Mouse (Mus musculus) heart, embryonic 14.5 days (tissue): ENCODE data around the gene Zan. TPM values are rescaled to one million over a fixed set of nuclear protein-coding genes. Genes with fewer than 3 reads are reported as not detected.

Source experiments
- ATAC-seq: fragments of 200-750 bp; cut with Nextera tagmentation; 2 replicates; pipeline ENCODE4 v1.8.0; 2017; ENCODE audit warnings: low read depth, moderate TSS enrichment; ENCODE audit not compliant: insufficient number of reproducible peaks, insufficient read depth, low FRiP score
- H3K27ac ChIP-seq, 2 experiments: fragments of 200-500 bp in 1 of 2; fragments of 300-500 bp in 1 of 2; sonication (generic) in 1 of 2; replicated peaks in 1 of 2; 2 replicates each; pipeline ENCODE4 v1.5.1; 2012 to 2014; ENCODE audit warnings: low read depth in 2 of 2, low read length in 2 of 2, control low read depth in 1 of 2, mild to moderate bottlenecking in 1 of 2, mixed read lengths in 1 of 2; ENCODE audit not compliant: control insufficient read depth in 1 of 2, insufficient read depth in 1 of 2
- H3K27me3 ChIP-seq: fragments of 300-500 bp; sonication (generic); 2 replicates; pipeline ENCODE4 v1.6.1; 2014; ENCODE audit warnings: mild to moderate bottlenecking, low read length, control low read depth; ENCODE audit not compliant: control insufficient read depth, insufficient read depth
- H3K36me3 ChIP-seq: fragments of 300-500 bp; sonication (generic); 2 replicates; pipeline ENCODE4 v1.6.1; 2014; ENCODE audit warnings: mild to moderate bottlenecking, control low read depth, low read length, mixed read lengths; ENCODE audit not compliant: control insufficient read depth, insufficient read depth
- H3K4me1 ChIP-seq, 2 experiments: fragments of 200-500 bp in 1 of 2; fragments of 300-500 bp in 1 of 2; sonication (generic) in 1 of 2; 2 replicates each; pipeline ENCODE4 v1.6.1; 2012 to 2014; ENCODE audit warnings: low read length in 2 of 2, control low read depth in 1 of 2, mixed read lengths in 1 of 2; ENCODE audit not compliant: control insufficient read depth in 2 of 2, insufficient read depth in 2 of 2
- H3K4me2 ChIP-seq: fragments of 300-500 bp; sonication (generic); 2 replicates; pipeline ENCODE4 v1.6.1; 2014; ENCODE audit warnings: mild to moderate bottlenecking, low read length
- H3K4me3 ChIP-seq, 2 experiments: fragments of 200-500 bp in 1 of 2; fragments of 300-500 bp in 1 of 2; sonication (generic) in 1 of 2; 2 replicates each; pipeline ENCODE4 v1.5.1; 2012 to 2014; ENCODE audit warnings: low read length in 2 of 2, mild to moderate bottlenecking in 2 of 2, control low read depth in 1 of 2, low read depth in 1 of 2, moderate library complexity in 1 of 2; ENCODE audit not compliant: control insufficient read depth in 1 of 2, insufficient read depth in 1 of 2
- H3K9ac ChIP-seq: fragments of 300-500 bp; sonication (generic); 2 replicates; pipeline ENCODE4 v1.6.1; 2014; ENCODE audit warnings: mild to moderate bottlenecking, low read length
- H3K9me3 ChIP-seq: fragments of 300-500 bp; sonication (generic); 2 replicates; pipeline ENCODE4 v1.6.1; 2016; ENCODE audit warnings: low read length, control low read depth; ENCODE audit not compliant: control insufficient read depth
- WGBS: fragments of 180-500 bp; shearing (Covaris S2); extraction: QIAGEN DNeasy Blood & Tissue Kit; methylation state at CpG from one replicate; pipeline ENCODE4 v1.1.7; 2014; 5-methylcytosine and 5-hydroxymethylcytosine counted together
- polyA plus RNA-seq: library from polyadenylated mRNA; unstranded; fragments of >200 nt; fragmentation: Nextera tagmentation; extraction: Ambion mirVana; gene quantifications from 2 replicates; pipeline ENCODE4 v1.2.1, GENCODE M21; 2014

The Zan gene
- polyA plus RNA-seq: 0.11 and 0.16 TPM in 2 replicates

DNA sequence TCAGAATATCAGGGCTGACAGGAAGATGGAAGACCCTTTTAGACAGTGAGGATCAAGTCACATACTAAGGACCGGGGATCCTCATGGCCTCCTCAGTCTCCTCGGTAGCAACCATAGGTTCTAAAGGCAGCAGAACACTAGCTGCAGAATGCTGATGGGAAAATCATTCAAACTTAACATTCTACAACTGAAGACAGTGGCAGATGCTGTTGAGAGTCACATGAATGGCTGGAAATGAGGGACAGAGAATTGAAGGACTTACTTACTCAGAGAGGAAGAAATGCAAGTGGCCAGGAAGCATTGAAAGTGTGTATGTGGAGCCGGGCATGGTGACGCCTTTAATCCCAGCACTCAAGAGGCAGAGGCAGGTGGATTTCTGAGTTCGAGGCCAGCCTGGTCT is at the start of gene Zan:
Gene Zan, minus strand, starts transcription at position 101 of the 400 bp plus-strand sequence.
- 78% methylated on average over 5 of the region's 5 CpGs for WGBS
- no peaks in the 10 kb centered on the region for H3K27me3 ChIP-seq
- no peak within 1 kb of the TSS for H3K4me2 ChIP-seq
- H3K27ac ChIP-seq: no peak within 1 kb of the TSS
- no peaks in the 10 kb centered on the region for H3K9me3 ChIP-seq
- no peak within 1 kb of the TSS for H3K9ac ChIP-seq
- peaks cover 0 to 2% of the 10 kb centered on the region in 2 experiments; a peak in 1 of 4 replicates for H3K4me1 ChIP-seq
- H3K4me3 ChIP-seq: no peak within 1 kb of the TSS
- no peak for ATAC-seq
- H3K36me3 ChIP-seq: no peaks in the 10 kb centered on the region

DNA sequence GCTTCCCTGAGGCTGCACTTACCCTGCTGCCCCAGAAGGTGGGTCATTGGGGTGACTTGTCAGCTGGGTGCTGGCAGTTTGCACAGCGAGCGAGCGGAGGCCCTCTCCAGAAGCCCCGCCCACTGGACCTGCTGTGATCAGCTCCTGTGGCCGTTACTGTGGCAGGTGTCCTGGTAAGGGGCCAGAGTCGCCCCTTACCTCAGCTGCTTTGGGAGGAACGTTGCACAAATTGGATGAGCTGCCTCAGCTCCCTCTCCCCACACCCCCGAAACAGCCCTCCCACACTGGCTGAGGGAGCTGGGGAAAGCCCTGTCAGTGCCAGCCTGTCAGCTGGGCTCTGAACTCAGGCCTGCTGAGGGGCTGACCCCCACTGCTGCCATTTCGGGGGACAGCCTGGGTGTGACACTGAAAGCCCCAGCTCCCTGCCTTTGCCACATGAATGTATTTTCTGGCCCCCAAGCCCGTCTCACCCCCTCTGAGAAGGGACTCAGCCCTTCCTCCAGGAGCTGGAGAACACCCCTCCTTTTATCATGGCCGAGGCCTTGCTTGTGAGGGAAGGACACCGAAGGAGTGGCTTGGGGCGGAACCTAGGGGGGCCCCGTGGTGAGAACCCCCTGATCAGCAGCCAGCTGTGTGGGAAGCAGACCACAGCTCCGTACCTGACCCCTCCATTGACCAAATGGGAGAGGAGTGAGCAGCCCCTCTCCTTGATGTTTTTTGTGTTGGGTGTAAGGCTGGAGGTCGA is 49.5 kb upstream of the Zan start:
- Histone ChIP-seq H3K9me3 (no peaks in the 10 kb centered on the region), H3K27me3 (no peaks in the 10 kb centered on the region), H3K36me3 (peaks cover 90% of the 10 kb centered on the region), H3K27ac (no peak overlapping the region), H3K4me2 (no peak overlapping the region), H3K9ac (no peak overlapping the region), H3K4me3 (no peak overlapping the region), H3K4me1 (peaks cover 8 to 17% of the 10 kb centered on the region in 2 experiments)
- 49% methylated on average over 16 of the region's 16 CpGs for WGBS
- no peak for ATAC-seq

DNA sequence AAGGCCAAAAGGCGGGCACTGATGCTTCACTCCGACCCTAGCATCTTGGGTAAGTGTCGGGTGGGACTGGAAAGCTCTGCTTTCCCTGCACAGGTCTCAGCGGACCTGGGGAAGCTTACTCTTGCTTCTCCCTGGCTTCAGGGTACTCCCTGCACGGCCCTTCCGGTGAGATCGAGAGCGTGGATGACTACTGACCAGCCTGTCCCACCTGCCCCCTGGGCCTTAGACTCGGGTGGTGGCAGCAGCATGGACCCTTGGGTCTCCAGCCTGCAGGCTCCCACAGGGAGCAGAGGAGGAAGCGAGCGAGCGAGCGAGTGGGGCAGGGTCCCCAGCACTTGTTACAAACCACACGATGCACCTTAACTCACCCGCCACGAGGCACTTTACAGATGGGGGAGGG is 48.6 kb upstream of the Zan start:
- no peaks in the 10 kb centered on the region for H3K9me3 ChIP-seq
- peaks cover 98% of the 10 kb centered on the region for H3K36me3 ChIP-seq
- no peak overlapping the region for H3K9ac ChIP-seq
- no peak overlapping the region for H3K4me3 ChIP-seq
- no peak overlapping the region for H3K4me2 ChIP-seq
- peaks cover 8 to 14% of the 10 kb centered on the region in 2 experiments for H3K4me1 ChIP-seq
- no peak for ATAC-seq
- no peaks in the 10 kb centered on the region for H3K27me3 ChIP-seq
- 82% methylated on average over 16 of the region's 16 CpGs for WGBS
- 0 out of 4 replicates have a peak overlapping the region, but pooled peaks of 1 of the 2 experiments have one; percentile 3 for H3K27ac ChIP-seq

DNA sequence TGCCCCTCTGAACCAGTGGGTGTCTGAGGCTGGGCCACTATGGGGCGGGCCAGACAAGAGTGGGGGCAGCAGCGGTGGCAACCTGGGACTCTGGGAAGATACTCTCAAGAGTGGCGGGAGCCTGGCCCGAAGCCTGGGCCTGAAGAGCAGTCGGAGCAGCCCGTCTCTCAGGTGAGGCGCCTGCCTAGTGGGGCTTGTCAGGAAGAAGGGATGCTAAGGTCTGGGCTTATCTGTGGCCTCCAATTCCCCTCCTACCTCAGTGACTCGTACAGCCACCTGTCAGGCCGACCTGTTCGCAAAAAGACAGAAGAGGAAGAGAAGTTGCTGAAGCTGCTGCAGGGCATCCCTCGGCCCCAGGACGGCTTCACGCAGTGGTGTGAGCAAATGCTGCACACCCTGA is 47.8 kb upstream of the Zan start:
- Histone ChIP-seq H3K36me3 (peaks cover 100% of the 10 kb centered on the region), H3K27me3 (no peaks in the 10 kb centered on the region), H3K9me3 (no peaks in the 10 kb centered on the region), H3K4me1 (peaks cover 3 to 6% of the 10 kb centered on the region in 2 experiments), H3K4me2 (no peak overlapping the region), H3K4me3 (no peak overlapping the region), H3K27ac (no peak overlapping the region), H3K9ac (no peak overlapping the region)
- WGBS: 79% methylated on average over 12 of the region's 13 CpGs
- ATAC-seq: no peak

DNA sequence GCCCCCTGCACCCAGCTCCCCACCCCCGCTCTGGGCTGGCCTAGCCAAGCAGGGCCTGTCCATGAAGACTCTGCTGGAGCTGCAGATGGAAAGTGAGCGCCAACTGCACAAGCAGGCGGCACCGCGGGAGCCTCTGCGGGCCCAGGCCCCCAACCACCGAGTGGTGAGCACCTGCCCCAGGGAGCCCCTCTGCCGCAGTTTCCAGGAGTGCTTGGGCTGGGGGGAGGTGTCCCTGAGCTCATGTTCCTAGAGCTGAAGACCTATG is 47.3 kb upstream of the Zan start:
- H3K9ac ChIP-seq: no peak overlapping the region
- no peak overlapping the region for H3K4me3 ChIP-seq
- peaks cover 3 to 6% of the 10 kb centered on the region in 2 experiments for H3K4me1 ChIP-seq
- 88% methylated on average over 8 of the region's 8 CpGs for WGBS
- no peak overlapping the region for H3K27ac ChIP-seq
- H3K36me3 ChIP-seq: peaks cover 100% of the 10 kb centered on the region
- no peaks in the 10 kb centered on the region for H3K27me3 ChIP-seq
- H3K4me2 ChIP-seq: no peak overlapping the region
- no peak for ATAC-seq
- H3K9me3 ChIP-seq: no peaks in the 10 kb centered on the region

DNA sequence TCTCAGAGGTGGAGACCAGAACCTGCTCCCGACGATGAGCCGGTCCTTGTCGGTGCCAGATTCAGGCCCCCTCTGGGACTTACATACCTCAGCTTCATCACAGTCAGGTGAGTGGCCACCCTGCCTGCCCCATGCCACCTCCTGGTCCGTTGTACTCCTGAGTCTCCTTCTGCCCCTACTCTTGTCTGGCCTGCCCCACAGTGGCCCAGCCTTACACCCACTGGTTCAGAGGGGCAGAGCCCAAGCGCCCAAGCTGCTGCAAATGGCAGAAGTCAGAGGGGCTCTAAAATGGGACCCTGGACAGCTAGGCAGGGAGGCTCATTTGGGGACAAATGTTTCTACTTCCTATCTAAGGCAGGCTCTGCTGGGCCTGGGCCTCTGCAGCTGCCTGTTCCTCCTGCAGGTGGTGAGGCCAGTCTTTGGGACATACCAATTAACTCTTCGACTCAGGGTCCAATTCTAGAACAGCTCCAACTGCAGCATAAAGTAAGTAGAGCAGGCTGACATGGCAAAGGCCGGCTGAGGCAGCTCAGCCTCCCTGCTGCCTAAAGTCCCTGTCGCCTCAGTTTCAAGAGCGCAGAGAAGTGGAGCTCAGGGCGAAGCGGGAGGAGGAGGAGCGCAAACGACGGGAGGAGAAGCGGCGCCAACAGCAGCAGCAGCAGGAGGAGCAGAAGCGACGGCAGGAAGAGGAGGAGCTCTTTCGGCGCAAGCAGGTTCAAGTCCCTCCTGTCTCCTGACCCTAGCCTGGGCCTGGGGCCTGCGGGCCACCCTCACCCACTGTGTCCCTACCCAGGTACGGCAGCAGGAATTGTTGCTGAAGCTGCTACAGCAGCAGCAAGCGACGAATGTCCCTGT is 46.8 kb upstream of the Zan start:
- H3K4me2 ChIP-seq: no peak overlapping the region
- 82% methylated on average over 25 of the region's 25 CpGs for WGBS

DNA sequence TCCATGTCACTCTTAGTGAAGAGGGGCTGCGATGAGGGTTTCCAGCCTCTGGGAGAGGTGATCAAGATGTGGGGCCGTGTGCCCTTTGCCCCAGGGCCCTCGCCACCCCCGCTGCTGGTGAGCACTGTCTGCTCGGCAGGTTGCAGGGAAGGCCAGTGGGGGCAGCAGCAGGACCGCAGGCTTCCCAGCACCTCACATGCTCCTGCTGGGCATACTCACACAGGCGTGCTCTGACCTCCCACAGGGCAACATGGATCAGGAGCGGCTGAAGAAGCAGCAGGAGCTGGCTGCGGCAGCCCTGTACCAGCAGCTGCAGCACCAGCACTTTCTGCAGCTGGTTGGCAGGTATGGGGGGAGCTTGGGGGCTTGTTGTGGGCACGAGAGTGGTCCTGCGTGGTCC is 45.8 kb upstream of the Zan start:
- WGBS: 72% methylated on average over 11 of the region's 11 CpGs
- no peaks in the 10 kb centered on the region for H3K27me3 ChIP-seq
- H3K4me1 ChIP-seq: peaks cover 3 to 6% of the 10 kb centered on the region in 2 experiments
- ATAC-seq: no peak
- H3K36me3 ChIP-seq: peaks cover 100% of the 10 kb centered on the region
- H3K9me3 ChIP-seq: no peaks in the 10 kb centered on the region
- H3K27ac ChIP-seq: no peak overlapping the region
- H3K4me3 ChIP-seq: no peak overlapping the region
- H3K9ac ChIP-seq: no peak overlapping the region
- H3K4me2 ChIP-seq: no peak overlapping the region

More for the DNA sequence above, 46.8 kb upstream of the Zan start:
- Histone ChIP-seq H3K36me3 (peaks cover 100% of the 10 kb centered on the region), H3K9ac (no peak overlapping the region), H3K27ac (no peak overlapping the region), H3K9me3 (no peaks in the 10 kb centered on the region), H3K4me3 (no peak overlapping the region), H3K4me1 (peaks cover 3 to 6% of the 10 kb centered on the region in 2 experiments), H3K27me3 (no peaks in the 10 kb centered on the region)
- ATAC-seq: no peak
